Mouse (Mus musculus) brain, embryonic 14.5 days (tissue): ENCODE results near the gene Aurkb.

Experiments
- CTCF ChIP-seq: fragments of 200-500 bp; IDR thresholded peaks from 2 replicates; pipeline ENCODE4 v1.5.1; 2012; ENCODE audit warnings: inconsistent platforms, mild to moderate bottlenecking, moderate library complexity, borderline replicate concordance; ENCODE audit not compliant: insufficient read depth, insufficient read length; ENCODE audit errors: extremely low read depth
- POLR2A ChIP-seq: fragments of 200-500 bp; IDR thresholded peaks from 2 replicates; pipeline ENCODE4 v1.6.1; 2012; ENCODE audit warnings: mild to moderate bottlenecking, inconsistent platforms, borderline replicate concordance; ENCODE audit not compliant: poor library complexity, insufficient read depth, insufficient read length, severe bottlenecking; ENCODE audit errors: extremely low read depth

GRCm38 (mm10) chr11:69074776-69075069, 29.3 kb downstream of the Aurkb start:
- TF ChIP-seq CTCF (no peak), POLR2A (no peak)
